Mouse (Mus musculus) limb, embryonic 15.5 days (tissue): ENCODE results near the gene Glt1d1. TPM values are rescaled to one million over a fixed set of nuclear protein-coding genes. Genes with fewer than 3 reads are reported as not detected.

Experiments
- ATAC-seq: fragments of 200-750 bp; cut with Nextera tagmentation; 2 replicates; pipeline ENCODE4 v1.8.0; 2017; ENCODE audit warnings: low read depth, moderate TSS enrichment; ENCODE audit not compliant: insufficient number of reproducible peaks, low FRiP score, low TSS enrichment
- H3K27ac ChIP-seq: fragments of 300-500 bp; sonication (generic); 2 replicates; pipeline ENCODE4 v1.5.1; 2015; ENCODE audit warnings: moderate library complexity, mild to moderate bottlenecking, inconsistent platforms
- H3K27me3 ChIP-seq: fragments of 300-500 bp; sonication (generic); 2 replicates; pipeline ENCODE4 v1.6.1; 2015; ENCODE audit warnings: inconsistent platforms
- H3K36me3 ChIP-seq: fragments of 300-500 bp; sonication (generic); 2 replicates; pipeline ENCODE4 v1.6.1; 2015; ENCODE audit warnings: inconsistent platforms
- H3K4me1 ChIP-seq: fragments of 300-500 bp; sonication (generic); 2 replicates; pipeline ENCODE4 v1.6.1; 2015; ENCODE audit warnings: inconsistent platforms
- H3K4me2 ChIP-seq: fragments of 300-500 bp; sonication (generic); 2 replicates; pipeline ENCODE4 v1.6.1; 2015; ENCODE audit warnings: mild to moderate bottlenecking, inconsistent platforms
- H3K4me3 ChIP-seq: fragments of 300-500 bp; sonication (generic); 2 replicates; pipeline ENCODE4 v1.5.1; 2015; ENCODE audit warnings: mild to moderate bottlenecking, inconsistent platforms
- H3K9ac ChIP-seq: fragments of 300-500 bp; sonication (generic); 2 replicates; pipeline ENCODE4 v1.6.1; 2015; ENCODE audit warnings: inconsistent platforms
- H3K9me3 ChIP-seq: fragments of 300-500 bp; sonication (generic); 2 replicates; pipeline ENCODE4 v1.6.1; 2016; ENCODE audit warnings: inconsistent platforms
- WGBS: fragments of 180-500 bp; shearing (Covaris S2); methylation state at CpG from one replicate; pipeline ENCODE4 v1.1.7; 2015; 5-methylcytosine and 5-hydroxymethylcytosine counted together
- polyA plus RNA-seq: library from polyadenylated mRNA; unstranded; fragments of >200 nt; fragmentation: Nextera tagmentation; extraction: Ambion mirVana; gene quantifications from 2 replicates; pipeline ENCODE4 v1.2.1, GENCODE M21; 2015

The Glt1d1 gene
- polyA plus RNA-seq, 1 experiment from 2014 or later, result 0.37 TPM

DNA sequence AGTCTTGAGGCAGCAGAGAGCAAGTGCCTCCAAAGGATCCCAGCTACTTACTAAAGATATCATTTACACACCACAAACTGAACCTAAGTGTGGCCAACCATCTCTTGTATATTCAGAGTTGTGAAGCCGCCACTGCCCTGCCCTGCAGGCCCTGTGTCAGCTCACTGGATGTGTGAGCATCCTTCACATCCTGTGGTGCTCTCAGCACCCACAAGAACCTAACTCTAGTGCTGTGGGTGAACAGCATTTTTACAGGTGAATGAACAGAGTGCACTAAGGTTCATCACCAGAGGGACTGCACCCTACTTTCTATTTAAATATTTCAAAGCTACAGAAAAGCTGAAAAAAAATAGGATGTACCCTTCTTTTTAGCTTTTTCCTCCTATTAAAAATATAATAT is 20.2 kb upstream of the Glt1d1 start:
- 89% methylated on average over 1 of the region's 1 CpGs for WGBS
- Histone ChIP-seq H3K9ac (no peak overlapping the region), H3K4me1 (peaks cover 21% of the 10 kb centered on the region), H3K27me3 (no peaks in the 10 kb centered on the region), H3K27ac (0 out of 2 replicates have a peak overlapping the region, but pooled peaks have one; percentile 13), H3K4me3 (no peak overlapping the region), H3K36me3 (peaks cover 20% of the 10 kb centered on the region), H3K9me3 (no peaks in the 10 kb centered on the region), H3K4me2 (no peak overlapping the region)
- no peak for ATAC-seq

DNA sequence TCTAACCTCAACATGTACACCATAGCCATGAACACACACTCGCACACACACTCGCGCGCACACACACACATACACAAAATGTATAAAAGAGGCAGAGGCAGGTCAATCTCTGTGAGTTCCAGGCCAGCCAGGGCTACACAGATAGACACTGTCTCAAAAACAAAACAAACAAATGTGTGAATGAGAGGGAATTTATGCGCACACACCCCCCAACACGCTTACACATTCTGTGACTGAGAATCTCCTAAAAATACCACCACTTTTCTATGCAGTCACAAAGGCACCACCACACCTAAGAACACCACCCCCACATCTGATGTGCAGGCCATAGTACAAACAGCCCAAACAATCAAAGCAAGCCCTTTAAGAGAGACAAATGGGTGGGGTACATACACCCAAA is 19.7 kb upstream of the Glt1d1 start:
- H3K9ac ChIP-seq, result no peak overlapping the region
- no peak overlapping the region for H3K27ac ChIP-seq
- no peaks in the 10 kb centered on the region for H3K9me3 ChIP-seq
- no peaks in the 10 kb centered on the region for H3K27me3 ChIP-seq
- ATAC-seq, result no peak
- H3K36me3 ChIP-seq, result peaks cover 15% of the 10 kb centered on the region
- H3K4me3 ChIP-seq, result no peak overlapping the region
- H3K4me2 ChIP-seq, result no peak overlapping the region
- peaks cover 21% of the 10 kb centered on the region for H3K4me1 ChIP-seq
- WGBS, result 96% methylated on average over 6 of the region's 6 CpGs

DNA sequence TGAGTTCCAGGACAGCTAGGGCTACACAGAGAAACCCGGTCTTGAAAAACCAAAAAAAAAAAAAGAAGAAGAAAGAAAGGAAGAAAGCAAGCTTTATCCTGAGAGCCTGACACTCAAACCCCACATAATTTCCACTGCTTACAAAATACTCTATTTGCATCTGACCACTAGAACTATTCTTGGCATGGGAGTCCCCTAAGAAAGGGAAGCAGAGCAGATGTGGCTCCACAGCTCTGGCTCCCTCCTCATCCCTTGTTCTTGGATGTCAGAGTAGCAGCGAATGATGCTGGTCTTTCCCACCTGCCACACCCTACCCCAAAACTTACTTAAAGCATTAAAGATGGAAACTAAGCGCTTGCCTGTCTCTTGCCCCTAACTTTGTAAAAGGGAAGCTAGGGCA is 16.6 kb upstream of the Glt1d1 start:
- H3K9me3 ChIP-seq, result no peaks in the 10 kb centered on the region
- H3K9ac ChIP-seq, result no peak overlapping the region
- no peak for ATAC-seq
- H3K4me1 ChIP-seq, result peaks cover 19% of the 10 kb centered on the region
- 77% methylated on average over 3 of the region's 3 CpGs for WGBS
- no peaks in the 10 kb centered on the region for H3K27me3 ChIP-seq
- H3K4me3 ChIP-seq, result peak overlapping the region; percentile 97
- H3K36me3 ChIP-seq, result no peaks in the 10 kb centered on the region
- no peak overlapping the region for H3K27ac ChIP-seq
- peak overlapping the region; percentile 82 for H3K4me2 ChIP-seq

DNA sequence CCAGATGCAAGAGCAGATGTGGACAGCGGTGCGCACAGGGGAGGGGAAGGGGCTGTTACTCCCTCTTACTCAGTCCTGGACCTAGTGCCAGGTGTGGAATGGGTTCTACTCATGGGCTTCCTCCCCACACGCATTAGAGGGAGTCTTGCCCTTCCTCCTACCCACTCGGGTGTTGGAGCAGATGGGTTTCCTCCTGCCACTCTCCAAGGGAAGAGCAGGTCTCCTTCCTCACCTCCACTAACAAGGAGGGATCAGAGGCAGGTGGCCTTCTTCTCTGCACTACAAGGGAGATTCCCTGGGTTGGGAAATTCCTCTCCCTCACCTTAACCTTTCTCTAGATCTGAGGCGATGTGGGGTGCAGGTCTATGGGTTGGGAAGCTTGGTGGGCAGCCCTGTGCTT is 15.9 kb upstream of the Glt1d1 start:
- no peaks in the 10 kb centered on the region for H3K36me3 ChIP-seq
- 15% methylated on average over 5 of the region's 5 CpGs for WGBS
- H3K27me3 ChIP-seq, result no peaks in the 10 kb centered on the region
- H3K9ac ChIP-seq, result peak overlapping the region; percentile 98
- peak overlapping the region; percentile 82 for H3K4me2 ChIP-seq
- H3K4me3 ChIP-seq, result peak overlapping the region; percentile 97
- H3K27ac ChIP-seq, result no peak overlapping the region
- H3K9me3 ChIP-seq, result no peaks in the 10 kb centered on the region
- H3K4me1 ChIP-seq, result peaks cover 19% of the 10 kb centered on the region
- ATAC-seq, result no peak

DNA sequence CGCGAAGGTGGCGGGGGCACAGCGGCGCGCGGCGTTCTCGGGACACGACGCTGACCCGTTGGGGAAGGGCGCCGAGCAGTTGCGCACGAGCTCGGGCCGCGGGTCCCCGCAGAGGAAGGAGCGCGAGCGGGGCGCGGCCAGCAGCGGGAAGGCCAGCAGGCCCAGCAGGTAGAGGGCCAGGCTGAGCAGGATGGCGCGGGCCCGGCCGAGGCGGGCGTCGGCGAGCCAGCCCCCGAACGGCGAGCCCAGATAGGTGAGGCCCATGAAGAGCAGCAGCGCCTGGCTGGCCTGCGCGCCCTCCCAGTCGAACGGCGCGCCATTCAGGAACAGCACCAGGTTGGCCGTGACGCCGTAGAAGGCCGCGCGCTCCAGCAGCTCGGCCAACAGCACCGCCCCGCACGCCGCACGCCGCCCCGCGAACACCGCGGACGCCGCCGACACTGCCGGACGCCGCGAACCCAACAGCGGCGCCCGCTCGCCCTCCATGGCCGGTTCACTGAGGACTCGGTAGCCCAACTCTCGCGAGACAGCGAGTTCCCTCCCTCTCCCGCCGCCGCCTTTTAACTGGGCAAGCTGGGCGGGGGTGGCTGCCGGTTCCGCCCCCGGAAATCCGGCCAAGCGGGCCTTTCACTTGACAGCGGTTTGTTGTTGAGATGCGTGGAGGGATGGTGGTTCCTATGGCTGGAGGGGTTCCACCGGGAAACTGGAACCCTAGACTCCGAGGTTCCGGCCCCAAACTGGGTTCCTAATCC is 15.0 kb upstream of the Glt1d1 start:
- peak; percentile 89 for ATAC-seq
- peak overlapping the region; percentile 84 for H3K27ac ChIP-seq
- H3K4me2 ChIP-seq, result peak overlapping the region; percentile 82
- H3K4me1 ChIP-seq, result peaks cover 19% of the 10 kb centered on the region
- H3K9me3 ChIP-seq, result no peaks in the 10 kb centered on the region
- no peaks in the 10 kb centered on the region; the same call in 1 of the 2 replicates for H3K27me3 ChIP-seq
- WGBS, result under 1% methylated on average over 86 of the region's 91 CpGs
- no peaks in the 10 kb centered on the region for H3K36me3 ChIP-seq
- H3K4me3 ChIP-seq, result peak overlapping the region; percentile 97
- peak overlapping the region; percentile 98 for H3K9ac ChIP-seq

DNA sequence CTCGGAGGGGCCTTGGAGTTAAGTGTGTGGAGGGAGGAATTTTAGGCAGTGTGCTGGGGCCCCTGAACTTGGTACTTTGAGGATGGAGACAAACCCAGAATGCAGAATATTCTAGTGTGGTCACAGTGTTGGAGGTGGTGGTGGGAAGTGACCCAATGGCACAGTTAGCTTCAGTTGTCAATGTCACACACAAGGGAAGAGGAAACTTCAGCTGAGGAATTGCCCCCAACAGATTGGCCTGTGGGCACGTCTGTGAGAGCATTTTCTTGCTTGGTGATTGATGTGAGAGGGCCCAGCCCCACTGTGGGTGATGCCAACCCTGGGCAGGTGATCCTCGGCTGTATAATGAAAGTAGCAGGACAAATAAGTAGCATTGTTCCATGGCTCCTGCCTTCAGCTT is 13.2 kb upstream of the Glt1d1 start:
- Histone ChIP-seq H3K4me1 (peaks cover 19% of the 10 kb centered on the region), H3K9ac (no peak overlapping the region), H3K27ac (no peak overlapping the region), H3K36me3 (no peaks in the 10 kb centered on the region), H3K4me3 (no peak overlapping the region), H3K27me3 (no peaks in the 10 kb centered on the region; the same call in 1 of the 2 replicates), H3K9me3 (no peaks in the 10 kb centered on the region), H3K4me2 (no peak overlapping the region)
- WGBS, result 81% methylated on average over 3 of the region's 3 CpGs
- no peak for ATAC-seq

DNA sequence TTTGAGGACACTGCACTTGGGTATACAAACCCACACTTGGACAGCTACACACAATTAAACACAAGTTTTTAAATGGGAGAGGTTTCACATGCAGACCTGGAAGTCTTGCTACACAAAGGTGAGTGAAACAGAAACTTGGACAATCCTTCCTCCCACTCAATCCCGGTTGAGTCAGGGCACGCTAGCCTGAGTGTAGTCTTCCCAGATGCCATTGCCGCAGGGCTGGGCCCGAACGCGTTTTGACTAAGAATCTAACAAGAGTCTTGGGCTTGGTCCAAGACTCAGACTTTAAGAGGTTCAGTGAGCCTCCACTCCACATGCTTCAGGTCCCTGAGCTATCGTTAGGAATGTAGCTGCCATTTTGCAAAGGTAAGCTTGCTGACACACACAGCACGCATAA is 11.7 kb upstream of the Glt1d1 start:
- H3K36me3 ChIP-seq, result no peaks in the 10 kb centered on the region
- WGBS, result 65% methylated on average over 8 of the region's 8 CpGs
- H3K9ac ChIP-seq, result no peak overlapping the region
- no peak overlapping the region for H3K4me3 ChIP-seq
- H3K27me3 ChIP-seq, result no peaks in the 10 kb centered on the region; the same call in 1 of the 2 replicates
- H3K4me1 ChIP-seq, result peaks cover 12% of the 10 kb centered on the region
- H3K27ac ChIP-seq, result no peak overlapping the region
- no peak for ATAC-seq
- H3K4me2 ChIP-seq, result no peak overlapping the region
- no peaks in the 10 kb centered on the region for H3K9me3 ChIP-seq

DNA sequence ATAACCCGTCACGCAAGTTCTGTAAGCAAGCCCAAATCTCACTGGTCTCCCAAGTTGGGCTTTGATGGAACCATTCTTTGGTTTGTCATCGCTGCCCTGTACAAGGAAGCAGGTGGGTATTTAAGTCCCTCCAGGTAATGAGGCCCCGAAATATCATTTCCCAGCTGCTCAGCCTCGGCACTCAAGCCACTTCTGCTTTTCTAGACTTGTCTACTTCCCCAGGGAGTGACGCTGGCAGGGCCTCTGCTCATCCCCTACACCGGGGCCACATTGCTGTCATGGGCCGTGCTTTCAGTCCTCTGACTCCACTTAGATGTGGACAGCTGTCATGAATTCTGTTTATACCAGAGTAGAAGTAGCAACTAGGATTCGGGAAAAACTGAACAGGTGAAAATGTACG is 11.0 kb upstream of the Glt1d1 start:
- H3K27me3 ChIP-seq, result no peaks in the 10 kb centered on the region; the same call in 1 of the 2 replicates
- H3K4me3 ChIP-seq, result no peak overlapping the region
- H3K4me2 ChIP-seq, result no peak overlapping the region
- H3K9me3 ChIP-seq, result no peaks in the 10 kb centered on the region
- no peak overlapping the region for H3K27ac ChIP-seq
- peaks cover 4% of the 10 kb centered on the region for H3K4me1 ChIP-seq
- no peaks in the 10 kb centered on the region for H3K36me3 ChIP-seq
- H3K9ac ChIP-seq, result no peak overlapping the region
- no peak for ATAC-seq
- 78% methylated on average over 10 of the region's 10 CpGs for WGBS

DNA sequence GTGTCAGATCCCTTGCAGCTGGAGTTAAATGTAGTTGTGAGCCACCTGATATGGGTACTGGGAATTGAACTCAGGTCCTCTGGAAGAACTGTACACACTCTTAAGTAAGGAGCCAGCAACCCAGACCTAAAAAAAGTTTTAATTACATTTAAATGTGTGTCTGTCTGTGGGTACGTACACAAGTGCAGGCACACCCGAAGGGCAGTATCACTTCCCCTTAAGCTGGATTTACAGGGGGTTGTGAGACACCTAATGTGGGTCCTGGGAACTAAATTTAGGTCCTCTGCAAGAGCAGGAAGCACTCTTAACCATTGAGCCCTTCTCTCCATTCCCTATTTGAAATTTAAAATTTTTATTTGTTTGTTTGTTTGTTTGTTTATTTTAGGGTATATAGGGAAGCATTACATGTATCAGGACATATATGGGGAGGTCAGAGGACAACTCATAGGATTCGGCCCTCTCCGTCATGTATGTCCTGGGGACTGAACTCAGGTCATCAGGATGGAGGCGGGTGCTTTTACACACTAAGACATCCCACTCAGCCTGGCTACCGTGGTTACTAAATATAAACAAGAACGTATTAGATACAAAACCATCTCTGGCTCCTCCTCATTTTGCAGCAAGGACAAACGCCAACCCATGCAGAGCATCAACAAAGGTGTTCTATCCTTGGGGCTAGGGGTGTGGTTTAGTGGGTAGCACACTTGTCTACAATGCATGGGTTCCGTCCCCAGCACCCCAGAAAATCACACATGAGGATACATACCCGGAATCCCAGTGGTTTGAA is 7.4 kb upstream of the Glt1d1 start:
- H3K4me1 ChIP-seq, result no peaks in the 10 kb centered on the region
- no peaks in the 10 kb centered on the region for H3K9me3 ChIP-seq
- WGBS, result 78% methylated on average over 10 of the region's 10 CpGs
- H3K4me3 ChIP-seq, result no peak overlapping the region
- H3K36me3 ChIP-seq, result no peaks in the 10 kb centered on the region
- H3K27ac ChIP-seq, result no peak overlapping the region
- H3K4me2 ChIP-seq, result no peak overlapping the region
- H3K27me3 ChIP-seq, result no peaks in the 10 kb centered on the region; the same call in 1 of the 2 replicates
- no peak for ATAC-seq
- no peak overlapping the region for H3K9ac ChIP-seq

DNA sequence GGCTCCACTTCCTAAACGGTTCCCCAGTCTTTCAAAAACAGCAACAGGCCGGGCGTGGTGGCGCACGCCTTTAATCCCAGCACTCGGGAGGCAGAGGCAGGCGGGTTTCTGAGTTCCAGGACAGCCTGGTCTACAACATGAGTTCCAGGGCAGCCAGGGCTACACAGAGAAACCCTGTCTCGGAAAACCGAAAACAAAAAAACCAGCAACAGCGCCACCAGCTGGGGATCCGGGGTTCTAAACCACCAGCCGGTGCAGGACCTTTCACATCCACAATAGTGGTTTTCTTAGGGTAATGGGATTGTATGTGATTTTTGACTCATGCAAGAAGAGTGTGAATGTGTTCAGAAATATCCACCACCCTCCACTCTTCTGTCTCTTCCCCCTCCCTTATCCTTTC is 4.8 kb upstream of the Glt1d1 start:
- Histone ChIP-seq H3K27me3 (peaks cover 10% of the 10 kb centered on the region), H3K27ac (no peak overlapping the region), H3K4me2 (no peak overlapping the region), H3K4me3 (no peak overlapping the region), H3K9me3 (no peaks in the 10 kb centered on the region), H3K36me3 (no peaks in the 10 kb centered on the region), H3K9ac (no peak overlapping the region), H3K4me1 (peaks cover 4% of the 10 kb centered on the region)
- 89% methylated on average over 12 of the region's 12 CpGs for WGBS
- no peak for ATAC-seq

DNA sequence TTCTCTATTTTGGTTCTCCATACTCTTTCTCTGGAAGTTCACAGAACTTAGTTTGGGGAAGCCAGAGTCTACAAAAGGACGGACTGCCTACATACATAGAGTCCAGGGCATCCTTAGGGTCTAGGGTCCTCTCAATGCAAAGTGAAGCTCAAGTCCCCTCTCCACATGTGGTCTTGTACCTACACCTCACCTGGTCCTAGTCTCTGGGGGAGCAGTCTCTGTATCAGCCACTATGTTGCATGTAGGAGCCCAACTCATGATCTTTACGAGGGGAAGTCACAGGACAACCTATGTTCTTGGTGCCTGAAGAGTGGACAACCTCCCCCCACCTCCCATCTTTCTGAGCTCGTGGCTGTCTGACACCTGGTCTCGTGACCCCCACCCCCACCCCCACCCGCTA is 391 bp upstream of the Glt1d1 start:
- Histone ChIP-seq H3K27me3 (peaks cover 19% of the 10 kb centered on the region), H3K9me3 (no peaks in the 10 kb centered on the region), H3K27ac (no peak overlapping the region), H3K9ac (no peak overlapping the region), H3K4me1 (peaks cover 9% of the 10 kb centered on the region), H3K4me3 (peak overlapping the region; percentile 43; the same call in 1 of the 2 replicates), H3K4me2 (peak overlapping the region; percentile 94), H3K36me3 (no peaks in the 10 kb centered on the region)
- WGBS, result 16% methylated on average over 5 of the region's 5 CpGs
- ATAC-seq, result no peak

DNA sequence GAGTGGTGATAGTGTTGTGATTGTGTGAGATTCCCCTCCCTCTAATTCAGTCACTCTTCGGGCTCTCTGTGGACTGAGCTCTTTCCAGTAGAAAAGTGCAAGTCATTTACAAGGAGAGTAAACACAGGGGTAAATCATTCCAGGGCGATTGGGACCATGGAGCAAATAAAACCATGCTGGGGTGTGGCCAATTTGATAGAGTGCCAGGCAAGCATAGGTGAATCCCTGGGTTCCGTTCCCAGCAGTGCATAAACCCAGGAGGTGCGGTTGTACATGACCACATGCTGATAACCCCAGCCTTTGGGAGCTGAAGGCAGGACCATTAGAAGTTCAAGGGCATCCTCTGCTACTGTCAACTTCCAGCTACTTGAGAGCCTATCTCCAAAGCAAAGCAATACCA is 1.1 kb downstream of the Glt1d1 start:
- Histone ChIP-seq H3K9me3 (no peaks in the 10 kb centered on the region), H3K4me3 (no peak overlapping the region), H3K4me2 (0 out of 2 replicates have a peak overlapping the region, but pooled peaks have one; percentile 94), H3K36me3 (no peaks in the 10 kb centered on the region), H3K27ac (no peak overlapping the region), H3K9ac (no peak overlapping the region), H3K4me1 (peaks cover 9% of the 10 kb centered on the region), H3K27me3 (peaks cover 19% of the 10 kb centered on the region)
- no peak for ATAC-seq
- WGBS, result 20% methylated on average over 4 of the region's 4 CpGs
